Mouse (Mus musculus) forebrain, embryonic 10.5 days (tissue): ENCODE results near the gene Mkks. TPM values are rescaled to one million over a fixed set of nuclear protein-coding genes. Genes with fewer than 3 reads are reported as not detected.

Experiments
- DNase-seq: peaks from one replicate; pipeline ENCODE4 v3.0.0-alpha.2; 2017; ENCODE audit warnings: low spot score; ENCODE audit errors: extremely low spot score
- H3K27ac ChIP-seq: fragments of 300-500 bp; sonication (generic); 2 replicates; pipeline ENCODE4 v1.5.1; 2016; ENCODE audit warnings: mild to moderate bottlenecking
- H3K27me3 ChIP-seq: fragments of 300-500 bp; sonication (generic); 2 replicates; pipeline ENCODE4 v1.6.1; 2016; ENCODE audit warnings: mild to moderate bottlenecking; ENCODE audit not compliant: poor library complexity, severe bottlenecking
- H3K36me3 ChIP-seq: fragments of 300-500 bp; sonication (generic); replicated peaks from 2 replicates; pipeline ENCODE4 v1.6.1; 2016; ENCODE audit warnings: mild to moderate bottlenecking, moderate library complexity
- H3K4me1 ChIP-seq: fragments of 300-500 bp; sonication (generic); 2 replicates; pipeline ENCODE4 v1.6.1; 2016
- H3K4me3 ChIP-seq: fragments of 300-500 bp; sonication (generic); 2 replicates; pipeline ENCODE4 v1.5.1; 2016; ENCODE audit warnings: mild to moderate bottlenecking, moderate library complexity
- H3K9me3 ChIP-seq: fragments of 300-500 bp; sonication (generic); 2 replicates; pipeline ENCODE4 v1.6.1; 2016; ENCODE audit warnings: mild to moderate bottlenecking, moderate library complexity
- WGBS: fragments of 180-500 bp; shearing (Covaris S2); methylation state at CpG from one replicate; pipeline ENCODE4 v1.1.7; 2016; 5-methylcytosine and 5-hydroxymethylcytosine counted together
- polyA plus RNA-seq: library from polyadenylated mRNA; unstranded; fragments of >200 nt; fragmentation: Nextera tagmentation; extraction: Ambion mirVana; gene quantifications from 2 replicates; pipeline ENCODE4 v1.2.1, GENCODE M21; 2016

Gene Mkks
- 12.4 and 14.6 TPM in 2 replicates for polyA plus RNA-seq

DNA sequence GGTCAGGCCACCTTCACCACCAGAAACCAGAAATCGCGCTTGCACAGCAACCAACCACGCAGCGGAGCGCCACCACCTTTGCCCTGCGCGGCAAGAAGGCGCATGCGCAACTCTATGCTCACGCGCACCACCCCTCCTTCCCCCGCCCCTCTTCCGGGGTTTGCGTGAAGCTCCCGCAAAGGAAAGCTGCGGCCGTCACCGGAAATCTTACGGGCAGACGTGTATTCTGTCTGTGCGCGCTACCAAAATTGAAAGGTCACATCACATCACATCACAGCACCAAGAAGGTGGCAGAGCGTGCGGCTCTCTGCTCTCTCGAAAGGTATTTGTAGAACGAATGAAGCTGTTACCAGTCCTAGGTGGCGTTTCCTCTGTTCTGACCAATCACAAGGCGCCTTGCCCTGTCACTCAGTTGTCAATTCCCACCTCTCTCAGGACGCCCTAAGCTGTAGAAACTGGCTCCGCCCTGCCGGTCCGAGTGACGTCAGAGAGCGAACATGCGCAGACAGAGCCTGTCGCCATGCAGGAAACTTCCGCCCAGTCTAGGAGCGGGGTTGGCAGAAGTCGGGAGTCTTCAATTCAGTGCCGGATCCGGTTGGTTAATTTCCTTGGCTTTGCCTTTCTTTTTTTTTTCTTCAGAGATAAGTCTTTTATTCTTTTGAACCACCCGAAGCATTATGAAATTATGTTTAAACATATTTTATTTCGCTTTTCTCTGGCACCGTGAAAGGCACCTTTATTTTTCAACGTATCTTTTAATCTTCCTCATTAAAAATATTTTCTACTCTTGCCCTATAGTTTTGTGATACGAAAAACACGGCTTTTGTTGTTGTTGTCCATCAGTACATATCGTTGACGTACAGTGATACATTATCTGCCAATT is at the start of gene Mkks, which contains the start of the genes Slx4ip and AL731706.1:
Mkks (minus strand) TSS at position 322 of the 883 bp plus-strand sequence.
Slx4ip (plus strand) TSS at position 151 of the 883 bp plus-strand sequence.
AL731706.1 (minus strand) TSS at position 322 of the 883 bp plus-strand sequence.
- peak; percentile 99 for DNase-seq
- Histone ChIP-seq H3K4me3 (peak within 1 kb of the TSS; percentile 82), H3K27me3 (no peaks in the 10 kb centered on the region), H3K4me1 (peaks cover 21% of the 10 kb centered on the region), H3K27ac (peak within 1 kb of the TSS; percentile 97), H3K36me3 (peaks cover 5% of the 10 kb centered on the region), H3K9me3 (no peaks in the 10 kb centered on the region)
- WGBS = under 1% methylated on average over 49 of the region's 49 CpGs

DNA sequence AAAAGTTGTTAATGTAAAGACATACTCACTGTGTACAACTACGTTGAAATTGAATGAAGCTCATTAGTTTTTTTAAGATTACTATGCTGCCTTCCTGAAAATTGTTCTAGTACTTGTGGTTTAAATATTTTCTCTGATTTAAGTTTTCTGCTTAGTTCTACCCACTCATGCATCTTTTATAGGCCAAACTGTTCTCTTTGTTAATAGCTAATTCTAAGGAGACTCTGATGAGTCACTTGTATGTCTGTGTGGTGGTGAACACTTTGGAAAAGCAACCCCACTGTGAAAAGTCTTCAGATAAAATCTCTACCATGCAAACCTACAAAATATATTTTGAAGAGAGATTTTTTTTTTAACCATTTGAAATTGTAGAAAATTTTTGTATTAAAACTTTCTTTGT is 47.1 kb upstream of the Mkks start:
- Histone ChIP-seq H3K4me1 (no peaks in the 10 kb centered on the region), H3K27ac (no peak overlapping the region), H3K36me3 (no peaks in the 10 kb centered on the region), H3K4me3 (no peak overlapping the region), H3K27me3 (no peaks in the 10 kb centered on the region), H3K9me3 (no peaks in the 10 kb centered on the region)
- WGBS = 98% methylated on average over 1 of the region's 1 CpGs
- DNase-seq = no peak

DNA sequence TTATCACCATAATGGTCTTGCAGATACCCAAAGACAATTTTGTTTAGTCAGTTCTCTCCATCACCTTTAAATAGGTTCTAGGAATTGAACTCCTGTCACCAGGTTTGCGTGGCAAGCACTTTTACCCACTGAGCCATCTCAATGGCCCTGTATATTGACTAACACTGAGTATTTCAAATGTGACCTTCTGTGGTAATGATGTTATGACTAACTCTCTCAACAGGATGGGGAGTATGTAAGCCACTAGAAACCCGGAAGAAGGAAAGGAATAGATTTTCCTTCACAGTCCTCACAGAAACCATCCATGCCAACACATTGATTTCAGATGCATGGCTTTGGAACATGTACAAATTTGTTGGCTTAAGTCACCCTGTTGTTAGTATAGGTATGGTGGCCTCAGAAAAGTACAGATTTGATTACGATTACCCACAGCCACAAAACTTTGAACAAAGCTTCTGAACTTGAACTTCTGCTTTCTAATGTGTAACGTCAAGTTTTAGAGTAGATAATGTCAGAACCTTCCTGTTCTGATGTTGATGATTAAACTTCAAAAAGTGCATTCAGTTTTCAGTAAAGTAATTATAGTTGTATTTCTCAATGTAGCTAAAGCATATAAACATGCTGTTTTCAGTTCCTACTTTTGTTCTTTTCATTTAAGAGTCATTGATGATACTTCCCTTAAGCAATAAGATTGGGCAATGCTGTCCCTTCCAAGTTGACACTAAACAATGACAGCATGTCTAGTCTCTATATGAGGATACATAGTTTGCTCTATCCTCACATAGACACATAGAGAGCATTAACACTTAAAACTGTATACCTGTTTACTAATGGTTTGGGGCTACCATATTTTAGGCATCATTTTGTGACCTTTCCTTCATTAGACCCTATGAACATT is 45.5 kb upstream of the Mkks start:
- DNase-seq = no peak
- 89% methylated on average over 4 of the region's 4 CpGs for WGBS
- no peaks in the 10 kb centered on the region for H3K4me1 ChIP-seq
- H3K27me3 ChIP-seq = no peaks in the 10 kb centered on the region
- H3K9me3 ChIP-seq = no peaks in the 10 kb centered on the region
- H3K27ac ChIP-seq = no peak overlapping the region
- H3K36me3 ChIP-seq = no peaks in the 10 kb centered on the region
- H3K4me3 ChIP-seq = no peak overlapping the region

DNA sequence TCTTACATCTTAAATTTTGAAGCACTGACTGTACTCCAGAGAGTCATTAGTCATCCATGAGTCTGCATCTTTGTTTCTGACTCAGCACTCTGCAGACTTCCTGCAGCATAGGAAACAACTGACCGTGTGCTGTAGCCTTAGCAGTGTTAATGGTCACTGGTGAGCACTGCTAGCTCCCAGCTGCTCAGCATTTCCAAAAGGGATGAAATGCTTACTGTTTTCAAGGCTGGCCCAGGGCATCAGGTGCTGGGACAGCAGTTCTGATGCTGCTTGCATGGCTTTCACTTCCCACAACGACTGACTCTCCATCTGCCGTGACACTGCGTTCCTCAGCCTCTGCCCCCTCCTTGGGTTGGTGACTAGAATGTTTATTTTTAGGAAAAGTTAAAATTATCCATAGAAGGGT is 29.8 kb upstream of the Mkks start:
- Histone ChIP-seq H3K4me3 (no peak overlapping the region), H3K4me1 (no peaks in the 10 kb centered on the region), H3K9me3 (no peaks in the 10 kb centered on the region), H3K27me3 (no peaks in the 10 kb centered on the region), H3K27ac (no peak overlapping the region), H3K36me3 (no peaks in the 10 kb centered on the region)
- WGBS = 82% methylated on average over 4 of the region's 4 CpGs
- no peak for DNase-seq

DNA sequence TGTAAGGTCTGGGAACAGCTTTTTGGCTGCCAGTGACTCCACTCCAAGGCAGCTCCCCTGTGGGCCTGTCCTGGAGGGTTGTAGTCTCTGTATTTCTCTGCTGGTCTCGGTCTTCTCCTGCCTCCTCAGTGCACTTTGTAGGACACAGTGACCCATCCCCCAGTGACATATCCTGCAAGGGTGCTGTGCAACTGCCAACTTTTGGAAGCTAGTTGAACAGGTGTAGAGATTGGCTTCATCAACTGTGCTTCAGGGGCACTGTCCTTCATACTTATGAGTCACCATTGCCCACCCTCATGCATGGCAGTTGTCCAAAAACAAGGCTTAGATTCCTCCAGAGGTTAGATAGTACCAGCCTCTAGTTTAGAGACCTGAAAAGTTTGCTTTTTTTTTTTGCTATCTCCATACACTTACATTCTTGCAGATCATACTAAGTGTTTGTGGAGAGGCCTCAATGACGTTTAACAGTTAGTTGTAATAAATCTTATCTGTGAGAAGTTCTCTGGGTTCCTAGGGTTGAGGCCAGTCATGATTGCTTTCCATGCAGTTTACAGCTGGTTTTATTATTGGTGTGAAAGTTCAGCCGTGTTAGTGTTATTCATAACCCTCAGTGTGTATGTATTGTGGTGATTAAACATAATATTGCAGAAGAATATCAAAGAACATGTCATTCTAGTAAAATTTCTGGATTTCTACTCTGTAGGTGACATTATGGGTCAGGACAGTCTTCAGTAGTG is 29.2 kb upstream of the Mkks start:
- H3K27ac ChIP-seq = no peak overlapping the region
- H3K9me3 ChIP-seq = no peaks in the 10 kb centered on the region
- H3K36me3 ChIP-seq = no peaks in the 10 kb centered on the region
- no peak overlapping the region for H3K4me3 ChIP-seq
- 89% methylated on average over 3 of the region's 3 CpGs for WGBS
- no peaks in the 10 kb centered on the region for H3K27me3 ChIP-seq
- H3K4me1 ChIP-seq = no peaks in the 10 kb centered on the region
- no peak for DNase-seq

DNA sequence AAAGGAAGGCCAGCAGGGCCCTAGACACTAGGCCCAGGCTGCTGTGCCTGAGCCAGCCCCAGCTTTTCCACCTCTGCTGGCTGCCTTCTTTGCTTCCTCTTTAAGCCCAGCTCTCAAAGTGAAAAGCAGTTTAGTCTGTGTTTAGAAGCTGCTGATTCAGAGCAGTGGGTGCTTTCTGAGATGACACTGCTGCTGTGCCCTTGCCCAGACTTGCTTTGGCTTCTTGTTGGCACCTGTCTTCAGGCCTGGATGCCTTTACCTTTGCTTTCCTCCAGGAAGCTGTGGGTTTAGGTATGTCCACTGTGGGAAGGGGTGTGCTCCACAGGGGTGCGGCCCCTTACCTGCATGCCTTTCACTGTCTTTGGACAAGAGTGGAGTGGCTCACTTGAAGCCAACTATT is 28.2 kb upstream of the Mkks start:
- H3K4me1 ChIP-seq = peaks cover 4% of the 10 kb centered on the region; the same call in 1 of the 2 replicates
- no peak overlapping the region for H3K4me3 ChIP-seq
- H3K9me3 ChIP-seq = no peaks in the 10 kb centered on the region
- H3K27ac ChIP-seq = no peak overlapping the region
- no peaks in the 10 kb centered on the region for H3K27me3 ChIP-seq
- WGBS = 97% methylated on average over 1 of the region's 1 CpGs
- H3K36me3 ChIP-seq = no peaks in the 10 kb centered on the region
- DNase-seq = no peak

DNA sequence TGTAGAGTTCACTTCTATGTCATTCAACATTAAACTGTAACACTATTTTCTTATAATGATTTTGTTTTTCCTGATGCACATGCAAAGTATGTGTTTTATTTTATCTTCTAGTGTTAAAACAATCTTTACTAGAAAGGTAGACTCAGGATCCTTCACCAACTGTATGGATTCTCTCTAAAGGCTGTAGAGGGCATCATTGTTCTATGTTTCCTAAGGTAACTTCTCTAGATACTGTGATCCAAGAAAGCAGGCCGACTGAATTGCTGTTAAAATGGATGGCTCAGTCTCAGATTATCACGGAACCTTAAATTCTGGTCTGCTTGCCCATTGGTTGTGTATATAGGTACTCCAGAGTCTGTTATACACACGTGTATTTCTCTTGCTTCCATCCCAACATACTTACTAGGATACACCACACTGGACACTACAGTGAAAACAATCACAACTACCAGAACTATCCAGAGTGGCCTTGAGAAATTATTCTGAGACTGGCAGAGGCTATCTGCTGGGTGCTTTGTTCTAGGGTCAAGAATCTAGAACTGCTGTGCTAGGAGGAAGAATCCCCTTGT is 23.2 kb upstream of the Mkks start:
- DNase-seq = no peak
- 69% methylated on average over 3 of the region's 3 CpGs for WGBS
- H3K4me3 ChIP-seq = no peak overlapping the region
- no peaks in the 10 kb centered on the region for H3K27me3 ChIP-seq
- no peaks in the 10 kb centered on the region for H3K36me3 ChIP-seq
- peaks cover 37% of the 10 kb centered on the region for H3K4me1 ChIP-seq
- no peaks in the 10 kb centered on the region for H3K9me3 ChIP-seq
- H3K27ac ChIP-seq = 0 out of 2 replicates have a peak overlapping the region, but pooled peaks have one; percentile 30

DNA sequence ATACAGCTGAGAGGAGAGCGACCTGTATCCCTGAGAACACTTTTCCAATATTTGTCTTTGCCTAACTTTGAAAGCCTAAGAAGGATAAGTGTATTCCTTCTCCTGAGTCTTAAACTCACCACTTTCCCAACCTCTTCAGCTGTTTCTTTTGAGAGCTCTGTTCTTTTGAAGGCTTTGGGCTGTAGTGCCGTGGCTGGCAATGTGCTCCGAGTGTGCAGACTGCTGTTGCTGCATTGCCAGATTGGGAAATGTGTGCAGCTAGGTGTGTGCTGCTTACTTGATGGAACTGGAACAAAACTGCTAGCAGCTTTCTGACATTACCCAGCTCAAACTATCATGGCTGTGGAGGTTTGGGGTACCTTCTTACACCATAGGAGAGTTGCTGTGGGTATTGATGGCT is 21.8 kb upstream of the Mkks start:
- H3K27ac ChIP-seq = peak overlapping the region; percentile 35; the same call in 1 of the 2 replicates
- 40% methylated on average over 3 of the region's 3 CpGs for WGBS
- DNase-seq = no peak

DNA sequence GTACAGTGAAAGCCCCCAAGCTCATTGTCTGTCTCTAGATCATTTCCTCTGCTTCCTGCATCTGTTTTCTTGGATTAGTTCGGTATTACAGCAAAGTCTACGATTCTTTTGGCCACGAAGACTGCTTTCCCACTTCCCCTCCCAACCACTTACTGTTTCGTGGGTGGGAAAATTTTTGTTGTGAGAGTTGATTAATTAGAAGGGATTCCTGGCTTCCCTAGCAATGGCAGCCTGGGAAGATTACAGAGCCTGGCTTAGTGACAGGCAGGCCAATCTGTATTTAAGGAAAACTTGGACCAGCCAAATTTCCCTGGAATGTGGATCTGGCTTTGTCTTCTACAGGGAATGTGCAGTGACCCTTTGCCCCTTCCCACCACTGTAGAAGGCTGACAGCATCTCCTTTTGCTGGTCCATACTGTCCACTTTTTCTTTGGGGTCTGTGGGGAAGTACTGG is 20.8 kb upstream of the Mkks start:
- Histone ChIP-seq H3K36me3 (no peaks in the 10 kb centered on the region; the same call in 1 of the 2 replicates), H3K4me1 (peaks cover 40% of the 10 kb centered on the region), H3K27ac (peak overlapping the region; percentile 60), H3K9me3 (no peaks in the 10 kb centered on the region), H3K4me3 (no peak overlapping the region), H3K27me3 (no peaks in the 10 kb centered on the region)
- no peak for DNase-seq
- WGBS = 19% methylated on average over 4 of the region's 4 CpGs

More for the DNA sequence above, 21.8 kb upstream of the Mkks start:
- no peaks in the 10 kb centered on the region for H3K9me3 ChIP-seq
- no peaks in the 10 kb centered on the region for H3K36me3 ChIP-seq
- no peaks in the 10 kb centered on the region for H3K27me3 ChIP-seq
- H3K4me3 ChIP-seq = no peak overlapping the region
- peaks cover 40% of the 10 kb centered on the region for H3K4me1 ChIP-seq

DNA sequence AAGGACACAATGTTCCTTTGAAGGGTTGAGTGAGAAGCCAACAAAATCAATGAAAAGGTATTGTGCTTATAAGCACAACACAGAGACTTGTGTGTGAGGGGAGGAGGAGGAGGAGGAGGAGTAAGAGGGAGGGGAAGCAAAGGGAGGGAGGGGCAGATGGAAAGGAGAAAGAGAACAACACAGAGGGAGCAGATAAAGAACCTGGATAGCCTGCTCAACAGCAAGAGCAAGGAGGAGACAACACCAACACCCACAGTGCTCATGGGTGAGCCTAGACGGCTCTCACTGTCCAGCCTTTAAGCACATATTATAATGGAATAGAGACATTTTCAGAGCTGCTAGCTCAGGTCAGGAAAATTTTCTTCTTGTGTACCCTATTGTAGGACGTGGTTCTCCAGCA is 18.1 kb upstream of the Mkks start:
- no peak overlapping the region; the same call in 1 of the 2 replicates for H3K27ac ChIP-seq
- peaks cover 35% of the 10 kb centered on the region for H3K4me1 ChIP-seq
- 72% methylated on average over 2 of the region's 2 CpGs for WGBS
- H3K27me3 ChIP-seq = no peaks in the 10 kb centered on the region
- H3K9me3 ChIP-seq = peaks cover 2% of the 10 kb centered on the region; the same call in 1 of the 2 replicates
- H3K36me3 ChIP-seq = peaks cover 13% of the 10 kb centered on the region
- DNase-seq = no peak
- H3K4me3 ChIP-seq = no peak overlapping the region

DNA sequence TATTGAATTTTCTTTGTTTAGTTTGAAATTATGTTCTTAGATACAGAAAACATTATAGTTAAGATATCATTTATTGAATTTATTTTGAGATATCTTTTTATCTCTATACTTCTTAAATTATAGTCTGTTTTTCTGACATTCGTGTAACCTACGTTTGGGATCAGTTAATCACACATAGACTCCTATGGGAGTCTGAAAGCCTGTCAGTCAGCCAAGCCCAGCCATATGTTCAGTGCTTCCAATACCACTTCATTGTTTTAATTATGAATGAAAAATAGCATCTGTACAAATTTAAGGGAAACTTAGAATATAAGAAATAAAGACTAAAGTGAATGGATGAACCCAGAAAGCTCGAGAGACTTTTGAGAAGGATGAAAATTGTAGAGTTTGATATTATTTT is 17.4 kb upstream of the Mkks start:
- no peak for DNase-seq
- WGBS = 81% methylated on average over 3 of the region's 3 CpGs

DNA sequence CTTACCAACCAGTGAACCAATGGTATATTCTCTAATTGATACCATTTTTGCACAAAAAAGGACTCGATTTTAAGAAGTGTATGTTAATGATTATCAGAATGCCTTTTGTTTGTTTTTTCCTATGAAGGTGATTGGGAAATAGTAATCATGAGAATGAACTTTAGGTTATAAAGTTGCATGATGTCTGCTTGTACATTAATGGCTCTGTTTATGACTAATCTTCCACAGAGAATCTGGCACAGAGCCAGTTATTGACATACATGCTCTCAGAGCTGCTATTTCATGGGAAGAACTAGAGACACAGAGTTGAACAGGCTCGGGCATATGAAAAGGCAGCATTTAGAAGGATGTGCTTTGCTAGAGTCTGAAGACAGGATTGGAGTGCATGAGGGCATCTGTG is 4.9 kb upstream of the Mkks start:
- 75% methylated on average over 2 of the region's 2 CpGs for WGBS
- no peaks in the 10 kb centered on the region for H3K27me3 ChIP-seq
- DNase-seq = no peak
- H3K4me1 ChIP-seq = peaks cover 15% of the 10 kb centered on the region
- H3K36me3 ChIP-seq = no peaks in the 10 kb centered on the region
- no peak overlapping the region for H3K4me3 ChIP-seq
- no peaks in the 10 kb centered on the region for H3K9me3 ChIP-seq
- no peak overlapping the region for H3K27ac ChIP-seq

More for the DNA sequence above, 17.4 kb upstream of the Mkks start:
- H3K36me3 ChIP-seq = peaks cover 13% of the 10 kb centered on the region
- H3K4me1 ChIP-seq = peaks cover 35% of the 10 kb centered on the region
- H3K27me3 ChIP-seq = no peaks in the 10 kb centered on the region
- H3K4me3 ChIP-seq = no peak overlapping the region
- H3K9me3 ChIP-seq = peaks cover 2% of the 10 kb centered on the region; the same call in 1 of the 2 replicates
- H3K27ac ChIP-seq = no peak overlapping the region
